Mouse (Mus musculus) kidney, embryonic 16.5 days (tissue): ENCODE results near the gene Rccd1. TPM values are rescaled to one million over a fixed set of nuclear protein-coding genes. Genes with fewer than 3 reads are reported as not detected.

Experiments used
- ATAC-seq: fragments of 200-750 bp; cut with Nextera tagmentation; 2 replicates; pipeline ENCODE4 v1.8.0; 2017; ENCODE audit warnings: moderate TSS enrichment; ENCODE audit not compliant: low FRiP score, low TSS enrichment
- H3K27ac ChIP-seq: fragments of 300-500 bp; sonication (generic); 2 replicates; pipeline ENCODE4 v1.5.1; 2014; ENCODE audit warnings: low read length
- H3K27me3 ChIP-seq: fragments of 300-500 bp; sonication (generic); 2 replicates; pipeline ENCODE4 v1.6.1; 2014; ENCODE audit warnings: low read length, control low read depth, mixed read lengths; ENCODE audit not compliant: insufficient read depth
- H3K36me3 ChIP-seq: fragments of 300-500 bp; sonication (generic); 2 replicates; pipeline ENCODE4 v1.6.1; 2014; ENCODE audit warnings: low read length, control low read depth, mixed read lengths; ENCODE audit not compliant: insufficient read depth
- H3K4me1 ChIP-seq: fragments of 300-500 bp; sonication (generic); 2 replicates; pipeline ENCODE4 v1.6.1; 2014; ENCODE audit warnings: low read length, control low read depth, mixed read lengths; ENCODE audit not compliant: insufficient read depth
- H3K4me2 ChIP-seq: fragments of 300-500 bp; sonication (generic); replicated peaks from 2 replicates; pipeline ENCODE4 v1.6.1; 2014; ENCODE audit warnings: low read depth, low read length
- H3K4me3 ChIP-seq: fragments of 300-500 bp; sonication (generic); 2 replicates; pipeline ENCODE4 v1.5.1; 2014; ENCODE audit warnings: mild to moderate bottlenecking, low read length
- H3K9ac ChIP-seq: fragments of 300-500 bp; sonication (generic); replicated peaks from 2 replicates; pipeline ENCODE4 v1.6.1; 2014; ENCODE audit warnings: low read length
- H3K9me3 ChIP-seq: fragments of 300-500 bp; sonication (generic); 2 replicates; pipeline ENCODE4 v1.6.1; 2016; ENCODE audit warnings: low read length, control low read depth
- WGBS: fragments of 180-500 bp; shearing (Covaris S2); extraction: QIAGEN DNeasy Blood & Tissue Kit; methylation state at CpG from one replicate; pipeline ENCODE4 v1.1.7; 2014; 5-methylcytosine and 5-hydroxymethylcytosine counted together
- polyA plus RNA-seq: library from polyadenylated mRNA; unstranded; fragments of >200 nt; fragmentation: Nextera tagmentation; extraction: Ambion mirVana; gene quantifications from 2 replicates; pipeline ENCODE4 v1.2.1, GENCODE M21; 2015

Rccd1 gene
- polyA plus RNA-seq, 1 experiment from 2014 or later: 7.8 TPM

GRCm38 (mm10) chr7:80317439-80318115 lies 6.7 kb downstream of the Rccd1 start:
- H3K36me3 ChIP-seq: peaks cover 57% of the 10 kb centered on the region
- 0 out of 2 replicates have a peak, but pooled peaks cover 3% of the 10 kb centered on the region for H3K4me1 ChIP-seq
- H3K27ac ChIP-seq: no peak overlapping the region
- no peak overlapping the region for H3K4me2 ChIP-seq
- ATAC-seq: no peak
- no peak overlapping the region for H3K4me3 ChIP-seq
- H3K9me3 ChIP-seq: no peaks in the 10 kb centered on the region
- no peaks in the 10 kb centered on the region for H3K27me3 ChIP-seq
- WGBS: 68% methylated on average over 1 of the region's 1 CpGs
- no peak overlapping the region for H3K9ac ChIP-seq

- no peak for ATAC-seq
- H3K9ac ChIP-seq: no peak overlapping the region
- peaks cover 71% of the 10 kb centered on the region for H3K36me3 ChIP-seq
- H3K4me2 ChIP-seq: no peak overlapping the region
- H3K27ac ChIP-seq: no peak overlapping the region
- no peak overlapping the region for H3K4me3 ChIP-seq
- 81% methylated on average over 2 of the region's 2 CpGs for WGBS
- H3K27me3 ChIP-seq: no peaks in the 10 kb centered on the region
- H3K9me3 ChIP-seq: no peaks in the 10 kb centered on the region
- H3K4me1 ChIP-seq: no peaks in the 10 kb centered on the region
These were observed 8.5 kb downstream of the Rccd1 start for GRCm38 (mm10) chr7:80315733-80316132.

- whole genome bisulfite sequencing: 78% methylated on average over 7 of the region's 7 CpGs
- Histone ChIP-seq H3K4me3 (no peak overlapping the region), H3K27ac (no peak overlapping the region), H3K4me1 (no peaks in the 10 kb centered on the region), H3K9ac (no peak overlapping the region), H3K4me2 (no peak overlapping the region), H3K27me3 (no peaks in the 10 kb centered on the region), H3K36me3 (peaks cover 81% of the 10 kb centered on the region), H3K9me3 (no peaks in the 10 kb centered on the region)
- ATAC-seq: no peak
These were observed 13.5 kb downstream of the Rccd1 start for GRCm38 (mm10) chr7:80310771-80311170.

GRCm38 (mm10) chr7:80307766-80308165 lies 16.5 kb downstream of the Rccd1 start:
- Histone ChIP-seq H3K4me2 (no peak overlapping the region), H3K9ac (no peak overlapping the region), H3K27ac (no peak overlapping the region), H3K27me3 (no peaks in the 10 kb centered on the region), H3K4me3 (no peak overlapping the region), H3K4me1 (no peaks in the 10 kb centered on the region), H3K36me3 (peaks cover 71% of the 10 kb centered on the region), H3K9me3 (no peaks in the 10 kb centered on the region)
- 77% methylated on average over 3 of the region's 3 CpGs for WGBS
- no peak for ATAC-seq

GRCm38 (mm10) chr7:80301522-80301921 lies 22.7 kb downstream of the Rccd1 start:
- Histone ChIP-seq H3K27me3 (no peaks in the 10 kb centered on the region), H3K36me3 (peaks cover 53% of the 10 kb centered on the region), H3K4me1 (peaks cover 13% of the 10 kb centered on the region; the same call in 1 of the 2 replicates), H3K4me3 (no peak overlapping the region), H3K9ac (no peak overlapping the region), H3K4me2 (no peak overlapping the region), H3K27ac (no peak overlapping the region), H3K9me3 (no peaks in the 10 kb centered on the region)
- WGBS: 77% methylated on average over 2 of the region's 2 CpGs
- no peak for ATAC-seq

GRCm38 (mm10) chr7:80299568-80299967 lies 24.7 kb downstream of the Rccd1 start:
- Histone ChIP-seq H3K36me3 (peaks cover 44% of the 10 kb centered on the region), H3K4me1 (peaks cover 23% of the 10 kb centered on the region), H3K9ac (no peak overlapping the region), H3K4me2 (no peak overlapping the region), H3K9me3 (no peaks in the 10 kb centered on the region), H3K4me3 (no peak overlapping the region), H3K27ac (no peak overlapping the region), H3K27me3 (no peaks in the 10 kb centered on the region)
- no peak for ATAC-seq
- WGBS: 97% methylated on average over 3 of the region's 3 CpGs

- Histone ChIP-seq H3K27ac (no peak overlapping the region), H3K4me2 (no peak overlapping the region), H3K9ac (no peak overlapping the region), H3K4me3 (no peak overlapping the region), H3K4me1 (peaks cover 25% of the 10 kb centered on the region), H3K27me3 (no peaks in the 10 kb centered on the region), H3K9me3 (no peaks in the 10 kb centered on the region), H3K36me3 (peaks cover 38% of the 10 kb centered on the region)
- no peak for ATAC-seq
- WGBS: 89% methylated on average over 4 of the region's 4 CpGs
These were observed 25.5 kb downstream of the Rccd1 start for GRCm38 (mm10) chr7:80298754-80299153.

GRCm38 (mm10) chr7:80297041-80297440 lies 27.2 kb downstream of the Rccd1 start:
- WGBS: 83% methylated on average over 3 of the region's 3 CpGs
- ATAC-seq: no peak
- no peak overlapping the region for H3K4me3 ChIP-seq
- H3K9me3 ChIP-seq: no peaks in the 10 kb centered on the region
- no peaks in the 10 kb centered on the region for H3K27me3 ChIP-seq
- H3K27ac ChIP-seq: no peak overlapping the region
- peaks cover 26% of the 10 kb centered on the region for H3K36me3 ChIP-seq
- no peak overlapping the region for H3K9ac ChIP-seq
- peaks cover 28% of the 10 kb centered on the region for H3K4me1 ChIP-seq
- 0 out of 2 replicates have a peak overlapping the region, but pooled peaks have one; percentile 6 for H3K4me2 ChIP-seq

- ATAC-seq: no peak
- H3K36me3 ChIP-seq: peaks cover 21% of the 10 kb centered on the region
- H3K4me3 ChIP-seq: no peak overlapping the region; the same call in 1 of the 2 replicates
- H3K4me2 ChIP-seq: peak overlapping the region; percentile 71; the same call in 1 of the 2 replicates
- peak overlapping the region; percentile 16; the same call in 1 of the 2 replicates for H3K9ac ChIP-seq
- peaks cover 28% of the 10 kb centered on the region for H3K4me1 ChIP-seq
- H3K27ac ChIP-seq: no peak overlapping the region
- 88% methylated on average over 6 of the region's 6 CpGs for WGBS
- H3K27me3 ChIP-seq: no peaks in the 10 kb centered on the region
- H3K9me3 ChIP-seq: no peaks in the 10 kb centered on the region
These were observed 27.8 kb downstream of the Rccd1 start for GRCm38 (mm10) chr7:80296462-80296861.
